Mouse (Mus musculus) cortical plate, adult 2 months (tissue): ENCODE data around the gene Nkx6-2.

Source experiments
- CTCF ChIP-seq: fragments of 200-500 bp; IDR thresholded peaks from 2 replicates; pipeline ENCODE4 v1.5.1; 2011; ENCODE audit warnings: mild to moderate bottlenecking, control low read depth, low read length; ENCODE audit not compliant: insufficient read depth; ENCODE audit errors: extremely low read depth
- POLR2A ChIP-seq: fragments of 200-500 bp; IDR thresholded peaks from 2 replicates; pipeline ENCODE4 v1.6.1; 2011; ENCODE audit warnings: mild to moderate bottlenecking, low read length, control low read depth; ENCODE audit not compliant: insufficient read depth; ENCODE audit errors: extremely low read depth

- TF ChIP-seq CTCF: no peak
- no peak for TF ChIP-seq POLR2A
Observed at GRCm38 (mm10) chr7:139531428-139531801, 51.2 kb downstream of the Nkx6-2 start.
